Comparison of ENCODE assay signal across 8 mouse cellular contexts in the genomic region with DNA sequence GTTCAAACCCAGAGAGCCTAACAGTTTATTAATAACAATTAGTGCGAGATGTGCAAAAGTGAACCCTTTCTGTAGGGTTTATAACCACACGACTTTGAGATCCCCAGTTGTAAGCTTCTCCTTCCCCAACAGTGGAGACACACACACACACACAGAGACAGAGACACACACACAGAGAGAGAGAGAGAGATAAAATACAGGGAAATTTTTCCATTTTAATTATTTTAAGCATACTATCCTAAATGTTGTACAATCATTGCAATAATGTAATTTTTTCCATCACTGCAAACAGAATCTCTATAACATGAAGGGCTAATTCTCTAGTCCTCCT. TPM values are rescaled to one million over a fixed set of nuclear protein-coding genes. Genes with fewer than 3 reads are reported as not detected.
A peak's percentile ranks its signal among the peaks of the same experiment; 100 is the strongest.
DNase-seq lines count a peak whose midpoint lies in the region; ATAC-seq and TF ChIP-seq lines count a peak whose summit lies in the region.

No protein-coding gene starts in this region.

- TF ChIP-seq EP300 in heart, adult 2 months (IDR thresholded peaks at IDR 0.05; ENCODE audit: insufficient read depth, low read depth, low read length): no peak

- H3K4me1 ChIP-seq in heart, adult 2 months (ENCODE audit: control insufficient read depth, insufficient read depth, low read length): no peaks in the 10 kb centered on the region
- peaks cover 7% of the 10 kb centered on the region for H3K4me1 ChIP-seq in testis, adult 2 months (ENCODE audit: control insufficient read depth, insufficient read depth, low read length)
- H3K4me1 ChIP-seq in liver, embryonic 13.5 days (replicated peaks): peaks cover 11% of the 10 kb centered on the region

- DNase-seq in heart, adult 2 months: no peak
- no peak for DNase-seq in heart, adult 18-20 months
- no peak for DNase-seq in testis, postnatal 10 days (ENCODE audit: low spot score)
- no peak for DNase-seq in liver, embryonic 13.5 days
- no peak for DNase-seq in left cerebral cortex, postnatal 25 days (ENCODE audit: low spot score in 2 of 2)
- DNase-seq in urinary bladder, postnatal 4 days (ENCODE audit: low spot score in 2 of 2): no peak
- no peak for DNase-seq in kidney, postnatal 4 days

- no peak for TF ChIP-seq CTCF in heart, adult 2 months (IDR thresholded peaks at IDR 0.05)
- TF ChIP-seq CTCF in testis, adult 2 months (IDR thresholded peaks at IDR 0.05; ENCODE audit: control insufficient read depth, insufficient read depth, insufficient replicate concordance, low read depth, low read length): no peak

- H3K79me2 ChIP-seq in heart, adult 2 months (replicated peaks; ENCODE audit: control insufficient read depth, insufficient read depth, low read length): no peaks in the 10 kb centered on the region

- H3K9ac ChIP-seq in heart, adult 2 months (ENCODE audit: low read depth, low read length): no peak overlapping the region
- peak overlapping the region; percentile 67 for H3K9ac ChIP-seq in liver, embryonic 13.5 days

- TF ChIP-seq POLR2A in heart, adult 2 months (IDR thresholded peaks at IDR 0.05; ENCODE audit: insufficient read depth, low read depth, low read length): no peak
- TF ChIP-seq POLR2A in testis, adult 2 months (IDR thresholded peaks at IDR 0.05; ENCODE audit: control insufficient read depth, low read depth, low read length): no peak

- peak overlapping the region; percentile 67 for H3K4me2 ChIP-seq in liver, embryonic 13.5 days

- intact Hi-C loops in heart, adult 2 months (cut with DNase I): loop anchor here (1.0 kb wide), 1 partner anchor 16 kb away; a partner anchor contains a TSS
- intact Hi-C loops in left cerebral cortex, postnatal 25 days (cut with DNase I): loop anchor here (2.0 kb wide), 1 partner anchor 15 kb away; a partner anchor contains a TSS

- no peak for ATAC-seq in liver, embryonic 13.5 days (ENCODE audit: low read depth)

- peak overlapping the region; percentile 98 for H3K27ac ChIP-seq in heart, adult 2 months
- peak overlapping the region; percentile 96; the same call in 1 of the 2 replicates for H3K27ac ChIP-seq in testis, adult 2 months (ENCODE audit: control insufficient read depth, insufficient read depth, low read depth, low read length)
- peak overlapping the region; percentile 71; the same call in 1 of the 2 replicates for H3K27ac ChIP-seq in liver, embryonic 13.5 days

- no peaks in the 10 kb centered on the region for H3K27me3 ChIP-seq in heart, adult 2 months (ENCODE audit: control insufficient read depth, insufficient read depth, low read length)
- H3K27me3 ChIP-seq in testis, adult 2 months (ENCODE audit: control insufficient read depth, insufficient read depth, low read length): no peaks in the 10 kb centered on the region
- no peaks in the 10 kb centered on the region for H3K27me3 ChIP-seq in liver, embryonic 13.5 days

- H3K36me3 ChIP-seq in heart, adult 2 months (ENCODE audit: control insufficient read depth, insufficient read depth, low read length): no peaks in the 10 kb centered on the region
- H3K36me3 ChIP-seq in testis, adult 2 months (ENCODE audit: control insufficient read depth, insufficient read depth, low read length): no peaks in the 10 kb centered on the region
- H3K36me3 ChIP-seq in liver, embryonic 13.5 days: no peaks in the 10 kb centered on the region

- H3K4me3 ChIP-seq in heart, adult 2 months: peak overlapping the region; percentile 66
- H3K4me3 ChIP-seq in testis, adult 2 months (ENCODE audit: control insufficient read depth, low read depth, low read length): no peak overlapping the region
- H3K4me3 ChIP-seq in liver, embryonic 13.5 days (replicated peaks): peak overlapping the region; percentile 62

- 0% methylated on average over 2 of the region's 2 CpGs for WGBS in heart, adult 2 months
- 16% methylated on average over 2 of the region's 2 CpGs for WGBS in liver, embryonic 13.5 days (ENCODE audit: insufficient replicate concordance)

- H3K9me3 ChIP-seq in liver, embryonic 13.5 days (replicated peaks): no peaks in the 10 kb centered on the region

RNA-seq across cellular contexts. Expression of a gene that starts 15.7 kb away (rescaled TPM):
- 10 to 100 TPM; 59.8 to 64.9 TPM for total RNA-seq in heart, adult 2 months (2021)
- polyA plus RNA-seq in heart, adult 2 months (2012; rRNA removed): 21.1 and 35.8 TPM in 2 replicates
- 10 to 100 TPM; 60.2 to 63.9 TPM for total RNA-seq in heart, adult 18-20 months (2021)
- 17.1 and 17.2 TPM in 2 replicates for polyA plus RNA-seq in testis, adult 2 months (2012; rRNA removed)
- 40.2 and 46.7 TPM in 2 replicates for polyA plus RNA-seq in liver, embryonic 13.5 days (2015; fragmentation: Nextera tagmentation; extraction: Ambion mirVana)
- 100 to 1,000 TPM; 394 to 433 TPM for total RNA-seq in left cerebral cortex, postnatal 25 days (2021)

RNA-seq across cellular contexts. Expression of a gene that starts 16.6 kb away (rescaled TPM):
- 10 to 100 TPM; 65.7 to 69.9 TPM for total RNA-seq in heart, adult 2 months (2021)
- 24.1 and 32.9 TPM in 2 replicates for polyA plus RNA-seq in heart, adult 2 months (2012; rRNA removed)
- 10 to 100 TPM; 63.9 to 78.5 TPM for total RNA-seq in heart, adult 18-20 months (2021)
- polyA plus RNA-seq in testis, adult 2 months (2012; rRNA removed): 19.2 and 20.6 TPM in 2 replicates
- polyA plus RNA-seq in liver, embryonic 13.5 days (2015; fragmentation: Nextera tagmentation; extraction: Ambion mirVana): 57.0 and 59.8 TPM in 2 replicates
- 10 to 100 TPM; 64.9 to 66.2 TPM for total RNA-seq in left cerebral cortex, postnatal 25 days (2021)

RNA-seq across cellular contexts. Expression of a gene that starts 54.6 kb away (rescaled TPM):
- 10 to 100 TPM; 14.1 to 15.4 TPM for total RNA-seq in heart, adult 2 months (2021)
- polyA plus RNA-seq in heart, adult 2 months (2012; rRNA removed): 20.0 and 22.9 TPM in 2 replicates
- total RNA-seq in heart, adult 18-20 months (2021): 10 to 100 TPM; 16.2 to 17.6 TPM
- 29.5 and 29.6 TPM in 2 replicates for polyA plus RNA-seq in testis, adult 2 months (2012; rRNA removed)
- polyA plus RNA-seq in liver, embryonic 13.5 days (2015; fragmentation: Nextera tagmentation; extraction: Ambion mirVana): 14.0 and 14.3 TPM in 2 replicates
- 10 to 100 TPM; 10.2 to 11.2 TPM for total RNA-seq in left cerebral cortex, postnatal 25 days (2021)

Comparison
In these comparisons a context has a peak if more than half of its experiments do, and no peak if none do; other contexts are left out.
1. RNA of a gene that starts 15.7 kb away (total RNA-seq): 394 to 433 TPM in left cerebral cortex, postnatal 25 days; 59.8 to 64.9 TPM in heart, adult 2 months and 60.2 to 63.9 TPM in heart, adult 18-20 months; every median in the first group is over 4 times any median in the second.
2. Peak in every context shown above with its lines, with median percentiles within 50 percentile points of each other: H3K27ac ChIP-seq.